Mouse (Mus musculus) testis, postnatal 10 days (tissue): ENCODE results near the gene Adap1.
"Not testable (repeated sequence)": the region's sequence is repeated elsewhere in the genome, so short reads cannot be mapped to it uniquely, and the experiment has no call there.

Source experiments
- DNase-seq: peaks from one replicate; pipeline ENCODE4 v3.0.0; 2021; ENCODE audit warnings: low spot score

Gene Adap1

GRCm38 (mm10) chr5:139351134-139351533 lies 25.7 kb upstream of the Adap1 start, which contains the start of gene Cox19:
Gene Cox19 (minus strand): TSS chr5:139351418.
- no peak for DNase-seq

DNA sequence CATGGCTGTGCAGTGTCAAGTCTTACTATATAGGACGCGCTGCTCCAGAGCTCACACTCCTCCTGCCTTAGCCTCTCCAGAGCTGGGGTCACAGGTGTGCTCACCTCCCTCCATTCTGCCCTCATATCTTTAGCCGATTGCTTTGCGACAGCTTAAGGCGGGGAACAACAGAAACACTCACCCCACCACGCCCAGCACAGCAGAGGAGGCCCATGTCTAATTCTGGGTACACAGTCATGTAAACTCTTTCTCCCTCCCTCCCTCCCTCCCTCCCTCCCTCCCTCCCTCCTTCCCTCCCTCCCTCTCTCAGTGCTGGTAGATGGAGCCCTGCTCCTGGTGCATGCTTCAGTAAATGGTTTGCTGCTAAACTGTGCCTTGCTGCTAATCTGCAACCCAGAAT lies 24.3 kb upstream of the Adap1 start:
- no peak for DNase-seq

- DNase-seq, result no peak
These were observed 21.8 kb upstream of the Adap1 start for GRCm38 (mm10) chr5:139347225-139347624.

DNA sequence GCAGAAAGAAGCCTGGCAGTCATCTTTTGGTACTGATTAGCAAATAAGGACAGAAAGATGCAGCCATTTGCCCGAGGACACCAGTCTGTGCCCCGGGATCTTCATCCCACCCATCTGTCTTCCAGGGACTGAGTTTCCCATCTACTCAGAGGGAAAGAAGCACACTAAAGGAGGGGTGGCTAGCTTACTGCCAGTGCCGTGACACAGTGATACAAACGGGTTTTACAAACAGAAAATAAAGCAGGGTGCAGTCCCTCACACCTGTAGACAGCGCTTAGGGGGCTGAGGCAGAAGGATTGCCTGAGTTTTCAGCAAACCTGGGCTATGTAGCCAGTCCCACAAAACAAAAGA lies 19.9 kb upstream of the Adap1 start:
- no peak for DNase-seq

GRCm38 (mm10) chr5:139344687-139345363 lies 19.4 kb upstream of the Adap1 start:
- peak; percentile 98 for DNase-seq

GRCm38 (mm10) chr5:139344021-139344686 lies 18.7 kb upstream of the Adap1 start:
- peak; percentile 88 for DNase-seq

GRCm38 (mm10) chr5:139338891-139339290 lies 13.5 kb upstream of the Adap1 start:
- DNase-seq, result no peak

DNA sequence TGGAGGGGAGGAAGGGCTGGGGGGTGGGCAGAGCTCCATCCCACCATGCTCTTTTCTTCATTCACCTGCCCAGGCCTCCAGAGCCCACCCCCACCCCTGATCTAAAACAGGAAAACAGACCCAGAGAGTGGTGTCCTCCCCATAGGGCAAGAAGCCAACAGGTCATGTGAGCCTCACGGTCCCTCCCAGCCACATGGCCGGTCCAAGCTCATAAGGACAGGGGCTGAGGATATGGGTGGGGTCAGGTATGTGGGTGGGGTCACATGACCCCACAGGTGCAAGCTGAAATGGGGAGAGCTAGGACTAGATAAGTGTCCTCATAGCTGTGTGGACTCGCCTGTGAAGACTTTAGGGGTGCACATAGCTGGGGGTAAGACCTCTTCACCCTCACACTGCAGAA lies 13.0 kb upstream of the Adap1 start:
- DNase-seq, result no peak

DNA sequence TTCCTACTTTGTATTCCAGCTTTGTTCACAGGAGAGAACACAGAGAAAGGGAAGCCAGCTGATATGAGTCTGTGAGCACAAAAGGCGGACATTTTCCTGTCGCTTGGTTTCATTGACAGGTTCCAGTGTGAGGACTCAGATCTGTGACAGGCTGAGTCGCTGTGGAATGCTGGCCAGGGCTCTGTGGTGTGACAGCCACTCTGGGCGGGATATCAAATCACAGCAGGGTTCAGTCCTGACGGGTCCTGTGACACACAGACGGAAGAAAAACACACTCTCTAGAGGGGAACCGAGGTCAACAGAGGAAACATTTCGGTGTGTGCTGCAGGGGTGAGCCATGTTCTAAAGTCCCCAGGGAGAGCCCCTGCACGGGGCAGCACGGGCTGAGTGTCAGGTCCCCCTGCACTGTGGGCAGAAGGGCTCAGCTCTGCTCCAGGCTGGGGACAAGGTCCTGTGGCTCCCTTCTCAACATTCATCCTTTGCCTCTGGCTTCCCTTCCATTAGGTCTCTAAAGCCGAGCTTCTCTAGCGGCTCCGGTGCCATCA lies 12.5 kb upstream of the Adap1 start:
- no peak for DNase-seq

DNA sequence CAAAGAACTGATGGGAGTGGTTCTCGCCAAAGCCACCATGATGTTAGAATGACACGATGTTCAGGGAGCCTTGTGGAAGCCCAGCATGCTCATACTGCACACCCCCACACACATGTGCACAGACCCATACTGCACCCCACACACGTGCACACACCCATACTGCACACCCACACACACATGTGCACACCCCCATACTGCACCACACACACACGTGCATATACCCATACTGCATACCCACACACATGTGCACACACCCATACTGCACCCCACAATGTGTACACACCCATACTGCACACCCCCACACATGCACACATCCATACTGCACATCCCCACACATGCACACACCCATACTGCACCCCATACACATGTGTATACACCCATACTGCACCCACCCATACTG lies 10.2 kb upstream of the Adap1 start:
- DNase-seq, result no peak

DNA sequence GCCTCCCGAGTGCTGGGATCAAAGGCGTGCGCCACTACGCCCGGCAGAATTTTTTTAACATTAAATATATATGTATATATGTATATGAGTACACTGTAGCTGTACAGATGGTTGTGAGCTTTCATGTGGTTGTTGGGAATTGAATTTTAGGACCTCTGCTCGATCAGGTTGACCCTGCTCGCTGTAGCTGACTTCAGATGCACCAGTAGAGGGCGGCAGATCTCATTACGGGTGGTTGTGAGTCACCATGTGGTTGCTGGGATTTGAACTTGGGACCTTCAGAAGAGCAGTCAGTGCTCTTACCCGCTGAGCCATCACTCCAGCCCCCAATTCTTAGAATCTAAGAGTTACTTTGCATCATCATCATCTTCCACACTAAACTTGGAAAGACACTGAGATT lies 9.0 kb upstream of the Adap1 start:
- not testable (repeated sequence) for DNase-seq

DNA sequence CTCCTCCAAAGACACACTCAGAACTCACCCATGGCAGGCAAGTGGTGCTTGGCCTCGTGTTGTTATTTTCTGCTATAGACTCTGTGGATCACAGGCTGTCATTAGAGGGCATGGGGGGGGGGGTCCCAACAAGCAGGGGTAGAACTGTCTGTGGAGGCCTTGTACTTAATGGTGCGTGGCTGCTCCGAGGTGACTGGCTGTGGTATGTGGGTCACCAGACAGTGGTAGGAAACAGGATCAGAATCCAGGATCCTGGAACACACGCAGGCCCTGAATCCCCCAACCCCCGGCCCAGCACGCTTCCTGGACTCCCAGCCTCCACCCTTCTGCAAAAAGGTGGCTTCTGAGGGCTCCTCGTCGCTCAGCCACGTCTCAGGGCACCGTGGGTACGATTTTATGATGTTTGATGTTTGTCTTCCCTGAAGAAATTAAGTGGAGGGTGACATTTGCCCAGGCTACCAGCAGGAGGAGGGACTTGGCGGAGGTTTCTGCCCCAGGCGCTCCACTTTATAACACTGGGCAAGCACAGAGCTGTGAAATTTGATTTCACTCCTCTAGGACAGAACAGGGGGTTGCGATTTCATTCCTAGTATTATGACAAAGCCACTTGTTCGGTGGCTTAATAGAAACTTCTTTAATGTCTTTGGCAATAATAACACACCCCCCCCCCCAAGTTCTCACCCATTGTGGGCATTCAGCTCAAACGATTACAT lies 8.0 kb upstream of the Adap1 start:
- DNase-seq, result no peak

- no peak for DNase-seq
These were observed 7.3 kb upstream of the Adap1 start for GRCm38 (mm10) chr5:139332590-139333272.

DNA sequence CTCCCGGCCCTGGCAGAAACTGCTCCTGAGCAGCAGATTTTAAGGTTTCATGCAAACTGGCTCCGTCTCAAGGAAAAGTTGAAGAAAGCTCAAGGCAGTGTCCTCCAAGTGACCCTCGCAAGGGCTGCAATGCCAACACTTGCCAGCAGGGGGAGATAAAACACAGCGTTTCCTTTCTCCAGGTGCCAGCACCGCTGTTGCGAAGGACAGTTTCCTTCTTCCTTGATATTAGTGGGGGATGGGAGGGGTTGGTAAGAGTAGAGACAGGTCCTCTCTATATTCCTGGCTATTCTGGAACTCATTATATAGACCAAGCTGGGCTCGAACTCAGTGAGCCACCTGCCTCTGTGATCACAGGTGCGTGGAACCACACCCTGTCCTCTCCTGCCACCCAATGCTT lies 6.3 kb upstream of the Adap1 start:
- DNase-seq, result peak; percentile 94

- no peak for DNase-seq
These were observed 5.3 kb upstream of the Adap1 start for GRCm38 (mm10) chr5:139330766-139331165.

GRCm38 (mm10) chr5:139327634-139328020 lies 2.2 kb upstream of the Adap1 start:
- no peak for DNase-seq

GRCm38 (mm10) chr5:139326986-139327633 lies 1.7 kb upstream of the Adap1 start:
- DNase-seq, result no peak

DNA sequence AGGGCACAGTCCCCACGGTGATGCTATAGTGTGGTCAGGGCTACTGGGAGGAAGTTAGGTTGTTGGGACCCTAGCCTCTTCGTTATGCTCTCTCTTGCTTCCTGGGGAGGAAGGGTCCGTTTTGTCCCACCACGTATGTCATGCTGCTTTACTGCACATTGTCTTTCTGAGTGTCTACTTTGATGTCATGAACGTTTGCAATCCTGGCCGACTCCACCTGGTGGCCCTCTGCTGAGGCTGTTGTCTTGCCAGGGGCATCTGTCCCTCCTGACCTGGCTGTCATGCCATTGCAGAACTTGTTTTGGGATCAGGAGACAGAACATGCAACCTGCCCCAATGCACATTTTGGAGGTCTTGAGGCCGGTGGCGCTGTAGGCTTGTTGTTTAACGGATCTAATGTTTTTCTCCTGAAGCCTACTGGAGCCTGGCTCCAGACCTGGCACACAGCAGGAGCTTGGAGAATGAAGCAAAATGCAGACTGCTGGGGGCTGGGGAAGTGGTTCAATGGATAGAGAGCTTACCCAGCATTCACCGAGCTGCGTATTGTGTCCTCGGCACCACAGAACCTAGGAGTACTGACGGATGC lies 782 bp upstream of the Adap1 start:
- no peak for DNase-seq

- peak; percentile 62 for DNase-seq
These were observed 579 bp downstream of the Adap1 start for GRCm38 (mm10) chr5:139324691-139325394.

GRCm38 (mm10) chr5:139324045-139324491 lies 1.4 kb downstream of the Adap1 start:
- no peak for DNase-seq
